Mouse (Mus musculus) spleen, adult 2 months (tissue): ENCODE measurements at regions not wholly inside any gene's neighbourhood (a gene's known extent, or its start where the extent isn't known, plus 50 kb on each side); places are given as distances from the start of the nearest gene placed in this dataset.

Experiments
- DNase-seq, 2 experiments: peaks; one replicate each; pipeline versions ENCODE4 v3.0.0 to v3.0.0-alpha.2; 2012 to 2021; ENCODE audit warnings: low spot score in 2 of 2, low read depth in 1 of 2
- H3K27ac ChIP-seq: fragments of 200-500 bp; 2 replicates; pipeline ENCODE4 v1.5.1; 2012; ENCODE audit warnings: low read length, inconsistent platforms; ENCODE audit not compliant: insufficient read depth
- H3K27me3 ChIP-seq: fragments of 200-500 bp; 2 replicates; pipeline ENCODE4 v1.6.1; 2012; ENCODE audit warnings: mild to moderate bottlenecking, moderate library complexity, low read length, inconsistent platforms; ENCODE audit not compliant: control insufficient read depth, insufficient read depth
- H3K36me3 ChIP-seq: fragments of 200-500 bp; 2 replicates; pipeline ENCODE4 v1.6.1; 2012; ENCODE audit warnings: mild to moderate bottlenecking, low read length, inconsistent platforms; ENCODE audit not compliant: control insufficient read depth, insufficient read depth
- H3K4me1 ChIP-seq: fragments of 200-500 bp; 2 replicates; pipeline ENCODE4 v1.6.1; 2011; ENCODE audit warnings: inconsistent platforms; ENCODE audit not compliant: control insufficient read depth, insufficient read depth, insufficient read length
- H3K4me3 ChIP-seq: fragments of 200-500 bp; 2 replicates; pipeline ENCODE4 v1.5.1; 2011; ENCODE audit warnings: mild to moderate bottlenecking, inconsistent platforms; ENCODE audit not compliant: insufficient read depth, insufficient read length; ENCODE audit errors: extremely low read depth
- CTCF ChIP-seq: fragments of 200-500 bp; IDR thresholded peaks from 2 replicates; pipeline ENCODE4 v1.5.1; 2011; ENCODE audit warnings: mild to moderate bottlenecking, inconsistent platforms; ENCODE audit not compliant: insufficient read depth, insufficient read length, insufficient replicate concordance; ENCODE audit errors: extremely low read depth
- POLR2A ChIP-seq: fragments of 200-500 bp; IDR thresholded peaks from 2 replicates; pipeline ENCODE4 v1.6.1; 2011; ENCODE audit warnings: low read depth, low read length, inconsistent platforms
- WGBS: fragments of 180-500 bp; shearing (Covaris S2); methylation state at CpG from one replicate; pipeline ENCODE4 v1.1.7; 2018; 5-methylcytosine and 5-hydroxymethylcytosine counted together

DNA sequence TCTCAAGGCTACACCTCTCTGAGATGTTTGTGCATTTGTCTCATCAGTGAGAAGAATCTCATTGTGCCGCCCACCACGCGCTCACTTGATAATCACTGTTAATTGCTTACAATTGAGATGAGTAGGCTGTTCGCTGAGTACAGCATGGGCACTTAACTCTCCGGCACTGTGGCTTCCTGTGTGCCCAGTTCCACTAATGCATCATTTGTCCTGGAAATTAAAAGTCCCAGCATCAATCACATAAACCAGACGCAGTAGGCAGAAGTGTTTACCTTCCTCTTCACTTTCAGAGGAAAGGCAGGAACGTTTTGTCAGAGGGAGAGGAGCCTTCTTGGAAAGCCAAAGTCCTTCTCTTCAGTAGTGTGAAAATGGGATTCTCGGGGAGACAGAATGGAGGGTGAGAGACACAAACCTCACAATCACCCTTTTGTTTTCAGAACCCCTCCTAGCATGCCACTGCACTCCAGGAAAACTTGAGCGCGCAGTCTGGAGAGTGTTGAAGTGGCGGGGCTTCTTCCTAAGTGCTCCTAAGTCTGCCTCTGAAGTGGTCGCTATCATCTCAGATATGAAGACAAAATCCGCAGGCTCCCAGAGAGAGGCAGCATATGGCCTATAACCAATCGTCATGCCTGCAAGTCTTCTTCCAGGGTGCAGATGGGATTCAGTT is 269.7 kb downstream of the Cenpc1 start:
- H3K27ac ChIP-seq, result no peak overlapping the region
- 83% methylated on average over 14 of the region's 14 CpGs for WGBS
- H3K36me3 ChIP-seq, result no peaks in the 10 kb centered on the region
- DNase-seq, result no peak
- no peak overlapping the region for H3K4me3 ChIP-seq
- no peaks in the 10 kb centered on the region for H3K27me3 ChIP-seq
- no peaks in the 10 kb centered on the region for H3K4me1 ChIP-seq
- TF ChIP-seq CTCF (no peak), POLR2A (no peak)

DNA sequence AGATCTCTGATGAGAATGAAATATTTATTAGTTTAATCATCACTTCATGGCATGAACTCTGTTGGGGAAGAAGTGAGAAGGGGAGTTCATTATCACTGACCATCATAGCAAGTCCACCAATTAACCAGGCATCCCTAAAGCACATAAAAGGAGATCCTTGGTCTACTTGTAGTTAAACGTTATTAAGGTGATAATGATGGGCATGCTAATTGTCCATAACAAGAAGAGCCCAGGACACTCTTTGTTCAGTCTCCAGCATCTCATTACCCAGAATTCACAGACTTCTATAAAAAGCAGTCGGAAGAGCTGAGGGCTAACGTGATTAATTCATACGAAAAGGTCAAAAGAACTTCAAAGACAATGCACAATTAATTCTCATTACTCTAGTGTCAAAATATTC is 272.2 kb downstream of the Cenpc1 start:
- 90% methylated on average over 4 of the region's 4 CpGs for WGBS

DNA sequence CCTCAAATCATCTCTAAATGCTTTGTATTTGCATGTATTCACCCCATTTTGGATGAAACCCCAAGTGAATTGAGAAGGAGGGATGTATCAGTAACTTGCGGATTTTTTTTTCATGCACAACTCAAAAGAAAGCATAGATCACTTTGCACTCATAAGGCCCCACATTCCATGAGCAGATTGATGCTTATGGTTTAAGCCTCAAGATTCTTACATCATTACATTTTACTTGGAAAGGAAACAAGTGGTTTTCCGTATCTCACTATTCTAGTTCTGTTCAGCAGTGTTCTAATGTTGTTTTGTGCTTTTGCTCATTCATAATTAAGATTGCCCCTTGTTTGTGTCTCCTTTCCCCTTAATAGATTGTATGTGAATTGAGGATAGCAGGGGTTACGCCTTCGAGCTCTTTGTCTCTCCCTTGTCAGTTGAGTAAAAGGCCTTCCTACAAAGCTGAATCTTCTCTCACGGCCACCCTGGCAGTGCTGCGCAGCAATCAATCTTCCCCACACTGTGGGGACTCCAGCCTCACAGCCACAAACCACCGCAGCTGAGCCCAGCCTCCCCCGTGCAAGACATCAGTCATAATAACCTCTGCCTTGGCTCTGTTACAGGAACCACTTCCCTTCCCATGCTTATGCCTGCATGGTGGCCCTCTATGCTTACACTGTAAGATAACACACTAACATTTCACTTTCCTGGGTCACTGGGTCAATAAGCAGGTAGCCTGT is 284.5 kb downstream of the Cenpc1 start:
- H3K4me3 ChIP-seq, result no peak overlapping the region
- 18% methylated on average over 8 of the region's 8 CpGs for WGBS
- no peaks in the 10 kb centered on the region for H3K27me3 ChIP-seq
- no peak overlapping the region for H3K27ac ChIP-seq
- no peaks in the 10 kb centered on the region for H3K4me1 ChIP-seq
- TF ChIP-seq CTCF (no peak), POLR2A (no peak)
- no peak for DNase-seq
- no peaks in the 10 kb centered on the region for H3K36me3 ChIP-seq

More for the DNA sequence above, 272.2 kb downstream of the Cenpc1 start:
- DNase-seq, result no peak
- no peak overlapping the region for H3K4me3 ChIP-seq
- H3K36me3 ChIP-seq, result no peaks in the 10 kb centered on the region
- H3K27ac ChIP-seq, result no peak overlapping the region
- TF ChIP-seq POLR2A (no peak), CTCF (no peak)
- H3K27me3 ChIP-seq, result no peaks in the 10 kb centered on the region
- H3K4me1 ChIP-seq, result no peaks in the 10 kb centered on the region

DNA sequence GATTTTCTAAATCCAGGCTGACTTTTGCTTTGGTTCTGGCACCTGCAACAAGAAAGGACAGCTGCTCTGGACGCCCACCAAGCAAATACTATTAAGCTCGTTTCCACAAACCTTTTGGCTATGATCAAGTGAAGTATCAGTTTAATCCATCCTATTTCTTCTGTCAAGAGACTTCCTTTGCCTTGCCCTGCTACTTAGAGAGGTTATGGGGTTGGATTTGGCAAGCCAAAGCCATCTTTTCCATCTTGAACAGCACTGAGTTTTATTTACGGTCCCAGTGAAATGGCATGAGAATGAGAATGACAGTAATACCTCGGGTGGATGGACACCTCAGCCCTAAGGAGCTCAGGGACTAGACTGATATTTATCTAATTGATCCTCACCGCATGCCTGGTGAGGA is 285.4 kb downstream of the Cenpc1 start:
- Histone ChIP-seq H3K4me3 (no peak overlapping the region), H3K4me1 (no peaks in the 10 kb centered on the region), H3K27me3 (no peaks in the 10 kb centered on the region), H3K36me3 (no peaks in the 10 kb centered on the region), H3K27ac (no peak overlapping the region)
- no peak for DNase-seq
- TF ChIP-seq POLR2A, result no peak
- no peak for TF ChIP-seq CTCF
- 58% methylated on average over 5 of the region's 5 CpGs for WGBS

DNA sequence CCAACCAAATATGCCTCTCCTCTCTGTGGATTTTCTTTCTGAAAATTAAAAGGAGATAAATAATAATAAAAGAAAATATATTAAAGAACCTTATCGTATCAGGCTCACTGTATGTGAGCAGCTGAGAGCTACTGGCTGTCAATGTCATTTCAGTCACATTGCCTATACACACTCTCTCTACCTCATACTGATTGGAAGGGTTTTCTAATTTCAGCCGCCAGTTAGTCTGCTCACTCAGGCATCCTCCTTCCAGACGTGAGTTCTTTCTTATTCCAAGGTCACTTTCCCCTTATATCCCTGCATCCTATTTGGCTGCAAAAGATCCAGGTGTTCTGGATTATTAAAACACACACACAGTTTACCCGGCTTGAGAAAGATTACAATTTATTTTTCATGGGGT is 286.2 kb downstream of the Cenpc1 start:
- Histone ChIP-seq H3K27me3 (no peaks in the 10 kb centered on the region), H3K4me1 (no peaks in the 10 kb centered on the region), H3K4me3 (no peak overlapping the region), H3K36me3 (no peaks in the 10 kb centered on the region), H3K27ac (no peak overlapping the region)
- WGBS, result 84% methylated on average over 4 of the region's 4 CpGs
- TF ChIP-seq CTCF (no peak), POLR2A (no peak)
- no peak for DNase-seq

DNA sequence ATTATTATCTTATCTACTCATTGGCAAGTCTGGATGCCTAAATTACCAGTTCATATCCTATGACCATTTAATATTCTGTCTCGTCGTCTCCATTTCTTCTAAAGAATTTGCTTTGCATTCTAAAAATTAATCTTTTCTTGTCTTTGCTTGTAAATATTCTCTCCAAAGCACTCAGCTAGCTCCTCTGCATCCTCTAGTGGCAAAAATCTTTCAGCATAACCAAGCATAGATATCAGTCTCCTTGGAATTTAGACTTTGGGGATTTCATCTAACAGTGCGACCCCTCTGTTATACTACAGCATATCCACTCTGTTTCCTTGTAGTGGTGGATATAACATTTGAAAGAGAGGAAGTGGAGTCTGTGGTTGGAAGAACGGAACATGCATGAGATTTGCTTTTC is 292.7 kb downstream of the Cenpc1 start:
- Histone ChIP-seq H3K36me3 (no peaks in the 10 kb centered on the region), H3K4me3 (no peak overlapping the region), H3K27ac (no peak overlapping the region), H3K4me1 (no peaks in the 10 kb centered on the region), H3K27me3 (no peaks in the 10 kb centered on the region)
- no peak for TF ChIP-seq CTCF
- no peak for TF ChIP-seq POLR2A
- DNase-seq, result no peak
- 79% methylated on average over 4 of the region's 4 CpGs for WGBS

DNA sequence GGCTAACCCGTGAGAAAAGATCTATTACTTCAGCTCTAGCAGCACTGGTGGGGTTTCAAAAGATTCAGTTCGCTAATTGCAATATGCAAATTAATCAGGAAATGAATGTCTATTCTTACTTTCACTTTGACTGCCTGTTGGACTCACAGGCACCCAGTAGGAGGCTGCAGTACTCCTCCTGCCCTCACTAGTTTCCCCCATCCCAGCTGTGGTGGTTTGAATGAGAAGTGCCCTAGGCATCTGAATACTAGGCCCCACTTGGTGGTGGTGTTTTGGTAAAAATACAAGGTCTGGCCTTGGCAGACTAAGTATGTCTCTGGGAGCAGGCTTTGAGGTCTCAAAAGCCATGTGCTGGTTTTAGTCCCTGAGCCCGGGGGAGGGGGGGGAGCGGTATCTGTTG is 293.3 kb downstream of the Cenpc1 start:
- WGBS, result 54% methylated on average over 4 of the region's 4 CpGs
- no peak overlapping the region for H3K27ac ChIP-seq
- H3K27me3 ChIP-seq, result no peaks in the 10 kb centered on the region
- peak in 1 of 2 experiments; percentile 4 for DNase-seq
- no peaks in the 10 kb centered on the region for H3K4me1 ChIP-seq
- TF ChIP-seq CTCF (no peak), POLR2A (no peak)
- no peaks in the 10 kb centered on the region for H3K36me3 ChIP-seq
- H3K4me3 ChIP-seq, result no peak overlapping the region
